Mouse (Mus musculus): ENCODE measurements around the gene 2310061N02Rik.

- no peak for TF ChIP-seq POLR2A (IDR thresholded peaks at IDR 0.05; ENCODE audit: insufficient read depth, low read length)
- TF ChIP-seq CTCF (IDR thresholded peaks at IDR 0.05; ENCODE audit: low read depth, low read length), result no peak
These were observed 21.1 kb upstream of the 2310061N02Rik start, which contains the start of gene Krtap13-1 for GRCm38 (mm10) chr16:88728812-88729275.
